Mouse (Mus musculus): Measurements from ENCODE around the gene Hoxa10.

DNA sequence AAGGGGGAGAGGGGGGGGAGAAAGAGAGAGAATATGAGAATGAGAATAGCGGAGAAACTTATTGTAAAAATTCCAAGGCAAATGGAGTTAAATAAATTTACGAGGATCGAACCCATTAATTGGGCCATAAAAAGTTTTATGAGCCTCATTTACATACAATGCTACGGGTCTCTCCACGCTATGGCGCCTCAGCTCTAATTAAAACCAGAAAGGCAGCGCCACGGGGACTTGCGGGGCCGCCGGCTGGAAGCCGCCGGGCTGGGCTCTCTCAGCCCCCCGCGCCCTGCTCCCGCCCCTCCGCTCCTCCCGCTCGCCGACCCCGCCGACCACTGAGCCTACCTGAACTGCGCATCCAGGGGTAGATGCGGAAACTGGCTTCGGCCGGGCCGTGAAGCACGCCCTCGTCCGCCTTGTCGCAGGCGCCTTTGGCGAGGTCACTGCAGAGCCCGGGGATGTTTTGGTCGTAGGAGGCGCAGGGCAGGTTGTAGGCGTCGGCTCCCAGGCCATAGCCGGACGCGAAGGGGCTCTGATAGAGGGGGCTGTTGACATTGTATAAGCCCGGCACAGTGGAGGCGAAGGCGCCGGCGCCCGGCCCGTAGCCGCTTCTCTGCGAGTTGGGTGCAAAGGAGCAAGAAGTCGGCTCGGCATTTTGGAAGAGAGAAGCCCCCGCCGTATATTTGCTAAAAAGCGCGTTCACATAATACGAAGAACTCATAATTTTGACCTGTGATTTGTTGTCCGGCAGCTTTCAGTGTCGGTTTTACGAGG, 23.8 kb downstream of the Hoxa10 start:
- TF ChIP-seq TAL1 (conservative IDR thresholded peaks at IDR 0.05; ENCODE audit: low read depth, low read length) (no peak), CTCF (IDR thresholded peaks at IDR 0.05; ENCODE audit: low read depth, low read length) (no peak)
